In the genomic region with DNA sequence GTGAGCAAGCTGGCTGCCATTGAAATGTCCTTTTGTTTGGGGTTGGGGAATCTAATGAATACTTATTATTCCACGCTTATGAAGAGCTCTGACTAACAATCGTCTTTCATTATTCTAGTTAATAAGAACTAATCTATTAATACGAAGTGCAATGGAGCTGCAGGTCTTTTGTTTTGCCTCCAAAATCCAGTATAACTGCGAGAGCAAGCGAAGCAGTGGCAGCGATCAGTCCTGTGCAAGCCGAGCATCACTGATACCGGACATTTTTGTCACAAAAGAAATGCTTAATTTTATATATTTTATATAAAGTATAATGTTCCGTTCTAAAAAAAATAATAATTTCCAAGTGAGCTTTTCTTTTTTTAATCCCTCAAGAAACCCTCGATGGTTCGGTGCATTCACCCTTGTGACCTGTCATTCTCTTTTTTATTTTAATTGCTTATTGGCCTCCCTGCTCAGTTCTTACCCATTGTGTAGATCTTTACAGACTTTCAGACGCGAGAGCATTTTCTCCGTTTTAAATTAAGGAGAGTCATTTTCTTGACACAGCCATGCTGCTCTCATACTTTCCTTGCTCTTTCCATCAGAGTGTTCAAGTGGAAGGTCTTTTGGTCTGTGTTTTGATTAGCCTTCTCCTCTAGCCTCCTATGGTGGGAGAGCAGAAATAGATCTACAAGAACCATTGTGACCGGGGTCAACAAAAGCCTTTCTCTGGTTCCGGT, we compare ENCODE assay signal across 15 mouse cellular contexts.
"Had no signal": no experiment of that assay in that cellular context is flagged by ENCODE, and none has a peak within 500 bp of the region (broad histone marks: within the 10 kb centered on the region; RNA-seq: fewer than 3 reads in every experiment).

No protein-coding gene starts in this region.

- H3K4me2 ChIP-seq: limb, embryonic 15.5 days; liver, embryonic 12.5 days; lung, embryonic 14.5 days; midbrain, embryonic 13.5 days; neural tube, embryonic 13.5 days had no signal

- H3K4me1 ChIP-seq: limb, embryonic 15.5 days; liver, embryonic 12.5 days; megakaryocyte, embryonic 14.5 days; neural tube, embryonic 13.5 days had no signal

- H3K36me3 ChIP-seq: limb, embryonic 15.5 days; liver, embryonic 12.5 days; midbrain, embryonic 13.5 days; neural tube, embryonic 13.5 days had no signal

- H3K9me3 ChIP-seq: limb, embryonic 15.5 days; liver, embryonic 12.5 days; megakaryocyte, embryonic 14.5 days; midbrain, embryonic 13.5 days; neural tube, embryonic 13.5 days had no signal

- H3K4me3 ChIP-seq: limb, embryonic 15.5 days; liver, embryonic 12.5 days; megakaryocyte, embryonic 14.5 days; midbrain, embryonic 13.5 days; neural tube, embryonic 13.5 days had no signal

- ATAC-seq: liver, embryonic 12.5 days had no signal

- H3K9ac ChIP-seq: limb, embryonic 15.5 days; liver, embryonic 12.5 days; lung, embryonic 14.5 days; midbrain, embryonic 13.5 days; neural tube, embryonic 13.5 days had no signal

- H3K27me3 ChIP-seq: limb, embryonic 15.5 days; liver, embryonic 12.5 days; megakaryocyte, embryonic 14.5 days; midbrain, embryonic 13.5 days; neural tube, embryonic 13.5 days had no signal

- DNase-seq: kidney, adult 11 months; kidney, adult 9 months; kidney, postnatal 36 days; lung, embryonic 14.5 days; lung, postnatal 14 days; right cerebral cortex, adult 18-20 months; right cerebral cortex, postnatal 25 days; thymus, postnatal 4 days had no signal

- H3K27ac ChIP-seq: kidney, postnatal 0 days; limb, embryonic 15.5 days; liver, embryonic 12.5 days; macrophage; midbrain, embryonic 13.5 days; neural tube, embryonic 13.5 days had no signal
